Mouse (Mus musculus) heart, embryonic 11.5 days (tissue): Measurements from ENCODE around the gene Actn4. TPM values are rescaled to one million over a fixed set of nuclear protein-coding genes. Genes with fewer than 3 reads are reported as not detected.
A peak's percentile ranks its signal among the peaks of the same experiment; 100 is the strongest.

Experiments
- ATAC-seq: fragments of 200-750 bp; cut with Nextera tagmentation; replicated peaks from 2 replicates; pipeline ENCODE4 v1.8.0; 2017; ENCODE audit warnings: moderate library complexity; ENCODE audit not compliant: insufficient number of reproducible peaks, low FRiP score, low TSS enrichment
- H3K27ac ChIP-seq: fragments of 300-500 bp; sonication (generic); 2 replicates; pipeline ENCODE4 v1.5.1; 2014; ENCODE audit warnings: mild to moderate bottlenecking, low read depth, low read length
- H3K27me3 ChIP-seq: fragments of 300-500 bp; sonication (generic); 2 replicates; pipeline ENCODE4 v1.6.1; 2014; ENCODE audit warnings: mild to moderate bottlenecking, low read length, mixed read lengths; ENCODE audit not compliant: control insufficient read depth, insufficient read depth
- H3K36me3 ChIP-seq: fragments of 300-500 bp; sonication (generic); 2 replicates; pipeline ENCODE4 v1.6.1; 2014; ENCODE audit warnings: mild to moderate bottlenecking, low read length, moderate library complexity, mixed read lengths; ENCODE audit not compliant: control insufficient read depth, insufficient read depth
- H3K4me1 ChIP-seq: fragments of 300-500 bp; sonication (generic); 2 replicates; pipeline ENCODE4 v1.6.1; 2014; ENCODE audit warnings: low read length; ENCODE audit not compliant: control insufficient read depth, insufficient read depth
- H3K4me2 ChIP-seq: fragments of 300-500 bp; sonication (generic); 2 replicates; pipeline ENCODE4 v1.6.1; 2014; ENCODE audit warnings: mild to moderate bottlenecking, moderate library complexity
- H3K4me3 ChIP-seq: fragments of 300-500 bp; sonication (generic); 2 replicates; pipeline ENCODE4 v1.5.1; 2014; ENCODE audit warnings: low read depth, low read length
- H3K9ac ChIP-seq: fragments of 300-500 bp; sonication (generic); 2 replicates; pipeline ENCODE4 v1.6.1; 2014; ENCODE audit warnings: mild to moderate bottlenecking, low read depth, low read length, moderate library complexity
- H3K9me3 ChIP-seq: fragments of 300-500 bp; sonication (generic); replicated peaks from 2 replicates; pipeline ENCODE4 v1.6.1; 2016; ENCODE audit warnings: low read length; ENCODE audit not compliant: control insufficient read depth
- WGBS: fragments of 180-500 bp; shearing (Covaris S2); extraction: QIAGEN DNeasy Blood & Tissue Kit; methylation state at CpG from one replicate; pipeline ENCODE4 v1.1.7; 2014; ENCODE audit not compliant: insufficient replicate concordance; 5-methylcytosine and 5-hydroxymethylcytosine counted together
- polyA plus RNA-seq: library from polyadenylated mRNA; unstranded; fragments of >200 nt; fragmentation: Nextera tagmentation; extraction: Ambion mirVana; gene quantifications from 2 replicates; pipeline ENCODE4 v1.2.1, GENCODE M21; 2014

Actn4 gene
- polyA plus RNA-seq, 1 experiment from 2014 or later = 227 TPM

- peak overlapping the region; percentile 37; the same call in 1 of the 2 replicates for H3K27ac ChIP-seq
Measured at GRCm38 (mm10) chr7:28957286-28957685, 4.9 kb downstream of the Actn4 start.

GRCm38 (mm10) chr7:28956270-28956669 lies 5.9 kb downstream of the Actn4 start:
- H3K4me1 ChIP-seq = peaks cover 70% of the 10 kb centered on the region
- H3K27ac ChIP-seq = 0 out of 2 replicates have a peak overlapping the region, but pooled peaks have one; percentile 15
- no peaks in the 10 kb centered on the region; the same call in 1 of the 2 replicates for H3K36me3 ChIP-seq
- 72% methylated on average over 1 of the region's 1 CpGs for WGBS
- H3K27me3 ChIP-seq = no peaks in the 10 kb centered on the region
- ATAC-seq = no peak
- no peak overlapping the region for H3K4me3 ChIP-seq
- H3K9ac ChIP-seq = no peak overlapping the region
- no peak overlapping the region for H3K4me2 ChIP-seq
- H3K9me3 ChIP-seq = no peaks in the 10 kb centered on the region

More at GRCm38 (mm10) chr7:28957286-28957685, 4.9 kb downstream of the Actn4 start:
- Histone ChIP-seq H3K4me3 (peak overlapping the region; percentile 16; the same call in 1 of the 2 replicates), H3K9me3 (no peaks in the 10 kb centered on the region), H3K4me2 (peak overlapping the region; percentile 23; the same call in 1 of the 2 replicates), H3K4me1 (peaks cover 60% of the 10 kb centered on the region), H3K9ac (no peak overlapping the region), H3K36me3 (no peaks in the 10 kb centered on the region; the same call in 1 of the 2 replicates), H3K27me3 (no peaks in the 10 kb centered on the region)
- whole genome bisulfite sequencing = 65% methylated on average over 6 of the region's 6 CpGs
- ATAC-seq = no peak

GRCm38 (mm10) chr7:28955295-28955897 lies 6.7 kb downstream of the Actn4 start:
- H3K4me2 ChIP-seq = no peak overlapping the region
- ATAC-seq = no peak
- H3K36me3 ChIP-seq = no peaks in the 10 kb centered on the region; the same call in 1 of the 2 replicates
- peaks cover 78% of the 10 kb centered on the region for H3K4me1 ChIP-seq
- peak overlapping the region; percentile 42 for H3K27ac ChIP-seq
- no peaks in the 10 kb centered on the region for H3K9me3 ChIP-seq
- H3K4me3 ChIP-seq = no peak overlapping the region
- H3K9ac ChIP-seq = no peak overlapping the region
- 58% methylated on average over 5 of the region's 5 CpGs for WGBS
- H3K27me3 ChIP-seq = no peaks in the 10 kb centered on the region

GRCm38 (mm10) chr7:28954773-28955172 lies 7.4 kb downstream of the Actn4 start:
- Histone ChIP-seq H3K36me3 (no peaks in the 10 kb centered on the region; the same call in 1 of the 2 replicates), H3K27me3 (no peaks in the 10 kb centered on the region), H3K4me2 (no peak overlapping the region), H3K27ac (peak overlapping the region; percentile 42), H3K4me3 (no peak overlapping the region), H3K9ac (no peak overlapping the region), H3K4me1 (peaks cover 79% of the 10 kb centered on the region), H3K9me3 (no peaks in the 10 kb centered on the region)
- WGBS = 82% methylated on average over 4 of the region's 4 CpGs
- ATAC-seq = no peak

GRCm38 (mm10) chr7:28953476-28954376 lies 8.4 kb downstream of the Actn4 start:
- 7% methylated on average over 2 of the region's 2 CpGs for WGBS
- peak overlapping the region; percentile 47 for H3K4me2 ChIP-seq
- H3K36me3 ChIP-seq = peaks cover 2% of the 10 kb centered on the region; the same call in 1 of the 2 replicates
- no peak; the same call in 1 of the 2 replicates for ATAC-seq
- H3K4me3 ChIP-seq = no peak overlapping the region
- H3K9me3 ChIP-seq = no peaks in the 10 kb centered on the region
- H3K27ac ChIP-seq = peak overlapping the region; percentile 78
- peaks cover 79% of the 10 kb centered on the region for H3K4me1 ChIP-seq
- peak overlapping the region; percentile 52 for H3K9ac ChIP-seq
- no peaks in the 10 kb centered on the region for H3K27me3 ChIP-seq

- Histone ChIP-seq H3K36me3 (peaks cover 2% of the 10 kb centered on the region; the same call in 1 of the 2 replicates), H3K4me1 (peaks cover 78% of the 10 kb centered on the region), H3K27ac (peak overlapping the region; percentile 78), H3K27me3 (no peaks in the 10 kb centered on the region), H3K9me3 (no peaks in the 10 kb centered on the region), H3K9ac (peak overlapping the region; percentile 35; the same call in 1 of the 2 replicates), H3K4me2 (no peak overlapping the region; the same call in 1 of the 2 replicates), H3K4me3 (no peak overlapping the region)
- no peak for ATAC-seq
- 29% methylated on average over 3 of the region's 3 CpGs for WGBS
Measured at GRCm38 (mm10) chr7:28952786-28953185, 9.4 kb downstream of the Actn4 start.

- Histone ChIP-seq H3K4me3 (no peak overlapping the region), H3K4me2 (0 out of 2 replicates have a peak overlapping the region, but pooled peaks have one; percentile 15), H3K4me1 (peaks cover 79% of the 10 kb centered on the region), H3K9me3 (no peaks in the 10 kb centered on the region), H3K27ac (peak overlapping the region; percentile 78), H3K36me3 (peaks cover 2% of the 10 kb centered on the region; the same call in 1 of the 2 replicates), H3K9ac (peak overlapping the region; percentile 35; the same call in 1 of the 2 replicates), H3K27me3 (no peaks in the 10 kb centered on the region)
- WGBS = 54% methylated on average over 2 of the region's 2 CpGs
- no peak for ATAC-seq
Measured at GRCm38 (mm10) chr7:28951764-28952163, 10.4 kb downstream of the Actn4 start.

GRCm38 (mm10) chr7:28950346-28951037 lies 11.6 kb downstream of the Actn4 start:
- Histone ChIP-seq H3K4me3 (no peak overlapping the region), H3K27ac (peak overlapping the region; percentile 78), H3K36me3 (peaks cover 2% of the 10 kb centered on the region; the same call in 1 of the 2 replicates), H3K9ac (no peak overlapping the region), H3K9me3 (no peaks in the 10 kb centered on the region), H3K27me3 (no peaks in the 10 kb centered on the region), H3K4me1 (peaks cover 85% of the 10 kb centered on the region), H3K4me2 (no peak overlapping the region; the same call in 1 of the 2 replicates)
- ATAC-seq = no peak
- WGBS = 88% methylated on average over 10 of the region's 10 CpGs
